Mouse (Mus musculus) cerebellum, postnatal 25 days (tissue): ENCODE results near the gene Arpc4.

Experiments
- DNase-seq, 2 experiments: peaks; one replicate each; pipeline ENCODE4 v3.0.0; 2021; ENCODE audit warnings: mixed read lengths in 2 of 2

The Arpc4 gene

GRCm38 (mm10) chr6:113366639-113367038, 11.3 kb upstream of the Arpc4 start:
- no peak for DNase-seq

GRCm38 (mm10) chr6:113367574-113367973, 10.3 kb upstream of the Arpc4 start:
- no peak for DNase-seq

GRCm38 (mm10) chr6:113368124-113368523, 9.8 kb upstream of the Arpc4 start:
- DNase-seq, result no peak

GRCm38 (mm10) chr6:113368577-113368976, 9.3 kb upstream of the Arpc4 start:
- DNase-seq, result no peak

- no peak for DNase-seq
Measured at GRCm38 (mm10) chr6:113370194-113370929, 7.6 kb upstream of the Arpc4 start.

- DNase-seq, result no peak
Measured at GRCm38 (mm10) chr6:113373491-113373890, 4.4 kb upstream of the Arpc4 start.

GRCm38 (mm10) chr6:113377172-113377495, 781 bp upstream of the Arpc4 start:
- no peak for DNase-seq

GRCm38 (mm10) chr6:113379246-113379645, 1.3 kb downstream of the Arpc4 start:
- DNase-seq, result no peak

GRCm38 (mm10) chr6:113380480-113380879, 2.6 kb downstream of the Arpc4 start:
- DNase-seq, result no peak

- peak in 1 of 2 experiments; percentile 33 for DNase-seq
Measured at GRCm38 (mm10) chr6:113384351-113384927, 6.5 kb downstream of the Arpc4 start.

GRCm38 (mm10) chr6:113385160-113385714, 7.3 kb downstream of the Arpc4 start:
- no peak for DNase-seq

GRCm38 (mm10) chr6:113386025-113386424, 8.1 kb downstream of the Arpc4 start:
- no peak for DNase-seq

- no peak for DNase-seq
Measured at GRCm38 (mm10) chr6:113388960-113389359, 11.0 kb downstream of the Arpc4 start, which contains the start of gene Ttll3. Gene Ttll3 (plus strand): TSS chr6:113389260.

- no peak for DNase-seq
Measured at GRCm38 (mm10) chr6:113390715-113391114, 12.8 kb downstream of the Arpc4 start.

GRCm38 (mm10) chr6:113392015-113392386, 14.1 kb downstream of the Arpc4 start:
- DNase-seq, result no peak

- peak; percentile 66 to 72 for DNase-seq
Measured at GRCm38 (mm10) chr6:113392387-113393071, 14.6 kb downstream of the Arpc4 start.

- no peak for DNase-seq
Measured at GRCm38 (mm10) chr6:113393951-113394350, 16.0 kb downstream of the Arpc4 start.

GRCm38 (mm10) chr6:113394811-113395210, 16.9 kb downstream of the Arpc4 start:
- no peak for DNase-seq

- DNase-seq, result no peak
Measured at GRCm38 (mm10) chr6:113395501-113395900, 17.6 kb downstream of the Arpc4 start.

GRCm38 (mm10) chr6:113396270-113397030, 18.5 kb downstream of the Arpc4 start:
- DNase-seq, result no peak

- DNase-seq, result peak; percentile 40 to 60
Measured at GRCm38 (mm10) chr6:113402094-113402493, 24.2 kb downstream of the Arpc4 start.

GRCm38 (mm10) chr6:113404649-113405448, 26.9 kb downstream of the Arpc4 start:
- no peak for DNase-seq
